Mouse (Mus musculus) intestine, embryonic 14.5 days (tissue): Measurements from ENCODE around the gene Snrnp48. TPM values are rescaled to one million over a fixed set of nuclear protein-coding genes. Genes with fewer than 3 reads are reported as not detected.

ENCODE experiments used
- ATAC-seq: fragments of 200-750 bp; cut with Nextera tagmentation; replicated peaks from 2 replicates; pipeline ENCODE4 v1.8.0; 2017; ENCODE audit warnings: low read depth, moderate number of reproducible peaks, moderate TSS enrichment, moderate library complexity; ENCODE audit not compliant: low FRiP score, low TSS enrichment
- DNase-seq: peaks from one replicate; pipeline ENCODE4 v3.0.0-alpha.2; 2018; ENCODE audit warnings: low spot score
- H3K27ac ChIP-seq: fragments of 300-500 bp; sonication (generic); 2 replicates; pipeline ENCODE4 v1.5.1; 2014; ENCODE audit warnings: low read depth, mild to moderate bottlenecking, control low read depth
- H3K27me3 ChIP-seq: fragments of 300-500 bp; sonication (generic); replicated peaks from 2 replicates; pipeline ENCODE4 v1.6.1; 2014; ENCODE audit warnings: low read length, control low read depth; ENCODE audit not compliant: control insufficient read depth, insufficient read depth
- H3K36me3 ChIP-seq: fragments of 300-500 bp; sonication (generic); 2 replicates; pipeline ENCODE4 v1.6.1; 2014; ENCODE audit warnings: low read length, control low read depth; ENCODE audit not compliant: control insufficient read depth, insufficient read depth
- H3K4me1 ChIP-seq: fragments of 300-500 bp; sonication (generic); replicated peaks from 2 replicates; pipeline ENCODE4 v1.6.1; 2014; ENCODE audit warnings: low read length, control low read depth, mixed read lengths; ENCODE audit not compliant: control insufficient read depth, insufficient read depth
- H3K4me2 ChIP-seq: fragments of 300-500 bp; sonication (generic); 2 replicates; pipeline ENCODE4 v1.6.1; 2014; ENCODE audit warnings: low read length
- H3K4me3 ChIP-seq: fragments of 300-500 bp; sonication (generic); 2 replicates; pipeline ENCODE4 v1.5.1; 2014; ENCODE audit warnings: low read depth, low read length, control low read depth, mixed read lengths
- H3K9ac ChIP-seq: fragments of 300-500 bp; sonication (generic); 2 replicates; pipeline ENCODE4 v1.6.1; 2014; ENCODE audit warnings: mild to moderate bottlenecking, low read length
- H3K9me3 ChIP-seq: fragments of 300-500 bp; sonication (generic); 2 replicates; pipeline ENCODE4 v1.6.1; 2016; ENCODE audit warnings: low read length, control low read depth; ENCODE audit not compliant: control insufficient read depth
- WGBS: fragments of 180-500 bp; shearing (Covaris S2); extraction: QIAGEN DNeasy Blood & Tissue Kit; methylation state at CpG from one replicate; pipeline ENCODE4 v1.1.7; 2014; 5-methylcytosine and 5-hydroxymethylcytosine counted together
- polyA plus RNA-seq: library from polyadenylated mRNA; unstranded; fragments of >200 nt; fragmentation: Nextera tagmentation; extraction: Ambion mirVana; gene quantifications from 2 replicates; pipeline ENCODE4 v1.2.1, GENCODE M21; 2014

Snrnp48 gene
- polyA plus RNA-seq = 42.1 and 42.9 TPM in 2 replicates

GRCm38 (mm10) chr13:38204702-38205482 lies at the start of gene Snrnp48:
TSS of gene Snrnp48 (plus strand) at chr13:38204938.
- Histone ChIP-seq H3K4me1 (peaks cover 7% of the 10 kb centered on the region), H3K4me3 (peak within 1 kb of the TSS; percentile 84), H3K9ac (peak within 1 kb of the TSS; percentile 87), H3K27ac (peak within 1 kb of the TSS; percentile 79), H3K27me3 (no peaks in the 10 kb centered on the region), H3K9me3 (no peaks in the 10 kb centered on the region), H3K36me3 (peaks cover 2% of the 10 kb centered on the region; the same call in 1 of the 2 replicates), H3K4me2 (peak within 1 kb of the TSS; percentile 71)
- WGBS = 1% methylated on average over 59 of the region's 59 CpGs
- DNase-seq = peak; percentile 88
- peak; percentile 93 for ATAC-seq

GRCm38 (mm10) chr13:38155523-38155922 lies 49.2 kb upstream of the Snrnp48 start:
- Histone ChIP-seq H3K4me1 (peaks cover 8% of the 10 kb centered on the region), H3K9ac (no peak overlapping the region), H3K27me3 (peaks cover 18% of the 10 kb centered on the region), H3K27ac (no peak overlapping the region), H3K36me3 (no peaks in the 10 kb centered on the region), H3K4me2 (no peak overlapping the region), H3K4me3 (no peak overlapping the region), H3K9me3 (no peaks in the 10 kb centered on the region)
- 15% methylated on average over 2 of the region's 2 CpGs for WGBS
- DNase-seq (no peak), ATAC-seq (no peak)

GRCm38 (mm10) chr13:38157635-38158034 lies 47.1 kb upstream of the Snrnp48 start:
- Histone ChIP-seq H3K27me3 (peaks cover 2% of the 10 kb centered on the region), H3K4me2 (no peak overlapping the region), H3K36me3 (no peaks in the 10 kb centered on the region), H3K4me1 (0 out of 2 replicates have a peak, but pooled peaks cover 2% of the 10 kb centered on the region), H3K4me3 (no peak overlapping the region), H3K9me3 (no peaks in the 10 kb centered on the region), H3K27ac (no peak overlapping the region), H3K9ac (no peak overlapping the region)
- no peak for DNase-seq
- no peak for ATAC-seq
- 40% methylated on average over 6 of the region's 6 CpGs for WGBS

DNA sequence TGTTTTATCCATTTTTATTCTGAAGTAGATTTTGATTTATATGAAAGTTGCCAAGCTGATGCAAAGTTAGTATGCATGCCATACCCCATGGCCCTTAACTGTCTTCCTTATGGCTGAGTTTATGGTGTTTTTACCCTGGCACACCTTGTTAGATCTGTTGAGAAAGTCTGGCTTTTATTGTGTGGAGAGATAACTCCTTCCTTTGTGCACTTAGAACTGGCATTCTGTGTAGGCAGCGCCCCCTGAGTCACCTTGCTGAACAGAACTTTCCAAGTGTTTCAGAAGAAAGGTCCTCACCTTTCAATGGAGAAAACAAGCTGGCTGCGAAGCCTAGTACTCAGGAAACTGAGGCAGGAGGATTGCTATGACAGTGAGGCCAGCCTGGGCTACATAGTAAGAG lies 42.7 kb upstream of the Snrnp48 start:
- no peak overlapping the region for H3K4me2 ChIP-seq
- no peak overlapping the region for H3K27ac ChIP-seq
- peaks cover 8% of the 10 kb centered on the region; the same call in 1 of the 2 replicates for H3K4me1 ChIP-seq
- no peak overlapping the region for H3K4me3 ChIP-seq
- H3K9me3 ChIP-seq = no peaks in the 10 kb centered on the region
- WGBS = 77% methylated on average over 2 of the region's 2 CpGs
- H3K27me3 ChIP-seq = no peaks in the 10 kb centered on the region
- ATAC-seq (no peak), DNase-seq (no peak)
- H3K9ac ChIP-seq = no peak overlapping the region
- no peaks in the 10 kb centered on the region for H3K36me3 ChIP-seq

- H3K4me3 ChIP-seq = no peak overlapping the region
- H3K27ac ChIP-seq = 0 out of 2 replicates have a peak overlapping the region, but pooled peaks have one; percentile 14
- no peaks in the 10 kb centered on the region for H3K9me3 ChIP-seq
- H3K36me3 ChIP-seq = no peaks in the 10 kb centered on the region
- H3K4me2 ChIP-seq = no peak overlapping the region
- no peak overlapping the region for H3K9ac ChIP-seq
- peaks cover 8% of the 10 kb centered on the region; the same call in 1 of the 2 replicates for H3K4me1 ChIP-seq
- H3K27me3 ChIP-seq = no peaks in the 10 kb centered on the region
- ATAC-seq = peak; percentile 80
- DNase-seq = peak; percentile 74
- 29% methylated on average over 11 of the region's 11 CpGs for WGBS
These were observed 42.1 kb upstream of the Snrnp48 start for GRCm38 (mm10) chr13:38162668-38163067.

DNA sequence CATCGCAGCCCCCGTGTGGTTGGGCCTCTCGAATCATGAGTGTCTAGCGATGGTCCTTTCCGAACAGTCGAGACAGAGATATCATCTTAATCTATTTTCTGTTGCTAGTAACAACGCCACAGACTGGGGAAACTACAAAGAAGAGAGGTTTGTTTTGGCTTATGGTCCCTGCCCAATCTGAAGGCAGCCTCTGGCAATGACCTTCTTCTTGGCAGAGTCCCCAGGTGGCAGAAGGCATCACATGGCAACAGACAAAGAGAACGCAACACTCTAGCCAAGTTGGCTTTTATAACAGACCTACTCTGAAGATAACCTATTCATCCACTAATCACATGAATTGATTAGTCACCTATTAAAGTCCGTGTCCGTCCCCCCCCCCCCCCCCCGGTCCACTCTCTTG lies 39.8 kb upstream of the Snrnp48 start:
- Histone ChIP-seq H3K9ac (no peak overlapping the region), H3K4me2 (no peak overlapping the region), H3K4me3 (no peak overlapping the region), H3K27ac (no peak overlapping the region), H3K9me3 (no peaks in the 10 kb centered on the region), H3K4me1 (peaks cover 8% of the 10 kb centered on the region; the same call in 1 of the 2 replicates), H3K36me3 (no peaks in the 10 kb centered on the region), H3K27me3 (no peaks in the 10 kb centered on the region)
- DNase-seq = no peak
- 95% methylated on average over 11 of the region's 11 CpGs for WGBS
- ATAC-seq = no peak

DNA sequence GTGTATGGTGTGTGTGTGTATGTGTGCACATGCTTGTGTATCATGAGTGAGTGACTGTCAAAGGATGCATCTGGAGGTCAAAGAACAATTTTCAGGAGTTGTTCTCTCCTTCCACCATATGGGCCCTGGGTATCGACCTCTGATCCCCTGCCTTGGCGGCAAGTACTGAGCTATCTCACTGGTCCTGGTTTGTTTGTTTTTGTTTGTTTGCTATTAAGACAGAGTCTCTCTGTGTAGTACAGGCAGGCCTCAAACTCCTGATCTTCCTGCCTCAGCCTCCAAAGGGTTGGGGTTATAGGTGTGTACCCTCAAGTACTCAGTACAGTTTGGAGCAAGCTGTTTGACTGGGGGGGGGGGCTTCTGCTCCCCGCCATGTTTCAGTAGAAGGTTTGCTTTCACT lies 37.7 kb upstream of the Snrnp48 start:
- WGBS = 83% methylated on average over 3 of the region's 3 CpGs
- DNase-seq (no peak), ATAC-seq (no peak)
- H3K27ac ChIP-seq = no peak overlapping the region
- H3K27me3 ChIP-seq = no peaks in the 10 kb centered on the region
- no peak overlapping the region for H3K4me3 ChIP-seq
- no peak overlapping the region for H3K9ac ChIP-seq
- no peak overlapping the region for H3K4me2 ChIP-seq
- no peaks in the 10 kb centered on the region for H3K36me3 ChIP-seq
- H3K4me1 ChIP-seq = peaks cover 10% of the 10 kb centered on the region; the same call in 1 of the 2 replicates
- no peaks in the 10 kb centered on the region for H3K9me3 ChIP-seq

- Histone ChIP-seq H3K9ac (no peak overlapping the region), H3K27ac (0 out of 2 replicates have a peak overlapping the region, but pooled peaks have one; percentile 11), H3K27me3 (no peaks in the 10 kb centered on the region), H3K9me3 (no peaks in the 10 kb centered on the region), H3K4me2 (no peak overlapping the region), H3K4me1 (0 out of 2 replicates have a peak, but pooled peaks cover 2% of the 10 kb centered on the region), H3K36me3 (no peaks in the 10 kb centered on the region; the same call in 1 of the 2 replicates), H3K4me3 (no peak overlapping the region)
- ATAC-seq (peak; percentile 89), DNase-seq (peak; percentile 69)
- WGBS = 23% methylated on average over 4 of the region's 4 CpGs
These were observed 34.0 kb upstream of the Snrnp48 start for GRCm38 (mm10) chr13:38170707-38171144.
